Mouse (Mus musculus) megakaryocyte, embryonic 14.5 days (primary cell): Measurements from ENCODE around the gene Dhrs3. TPM values are rescaled to one million over a fixed set of nuclear protein-coding genes. Genes with fewer than 3 reads are reported as not detected.
A peak's percentile ranks its signal among the peaks of the same experiment; 100 is the strongest.

Experiments used
- H3K27me3 ChIP-seq: replicated peaks from 2 replicates; pipeline ENCODE3; 2012; ENCODE audit warnings: inconsistent platforms
- H3K36me3 ChIP-seq: replicated peaks from 2 replicates; pipeline ENCODE3; 2012; ENCODE audit warnings: low read length, inconsistent platforms, mixed read lengths
- H3K4me1 ChIP-seq: 2 replicates; pipeline ENCODE4 v1.6.1; 2012; ENCODE audit warnings: inconsistent platforms
- H3K4me3 ChIP-seq: replicated peaks from 2 replicates; pipeline ENCODE3; 2012; ENCODE audit warnings: moderate library complexity, mild to moderate bottlenecking, inconsistent platforms
- H3K9me3 ChIP-seq: 2 replicates; pipeline ENCODE4 v1.6.1; 2012; ENCODE audit warnings: inconsistent platforms
- FLI1 ChIP-seq: IDR thresholded peaks from 2 replicates; pipeline ENCODE4 v1.6.1; 2012; ENCODE audit warnings: low read length, inconsistent platforms, mixed read lengths
- GATA1 ChIP-seq: IDR thresholded peaks from 3 replicates; pipeline ENCODE4 v1.6.1; 2012; ENCODE audit warnings: mixed read lengths, low read length, inconsistent platforms, borderline replicate concordance
- polyA plus RNA-seq: library from polyadenylated mRNA; stranded (reverse); fragments of >175 nt; gene quantifications from 2 replicates; pipeline ENCODE4 v1.2.3, GENCODE M21; 2012; ENCODE audit warnings: low replicate concordance; ENCODE audit not compliant: insufficient read depth

The Dhrs3 gene
- polyA plus RNA-seq, 1 experiment, result 211 TPM

GRCm38 (mm10) chr4:144908825-144909224, 16.2 kb downstream of the Dhrs3 start:
- Histone ChIP-seq H3K4me1 (peaks cover 100% of the 10 kb centered on the region), H3K36me3 (peaks cover 98% of the 10 kb centered on the region), H3K27me3 (no peaks in the 10 kb centered on the region), H3K9me3 (no peaks in the 10 kb centered on the region), H3K4me3 (peak overlapping the region; percentile 62)
- TF ChIP-seq GATA1 (no peak), FLI1 (no peak)

GRCm38 (mm10) chr4:144910281-144910680, 17.7 kb downstream of the Dhrs3 start:
- Histone ChIP-seq H3K4me1 (peaks cover 100% of the 10 kb centered on the region), H3K27me3 (no peaks in the 10 kb centered on the region), H3K36me3 (peaks cover 98% of the 10 kb centered on the region), H3K4me3 (peak overlapping the region; percentile 7), H3K9me3 (no peaks in the 10 kb centered on the region)
- TF ChIP-seq GATA1 (no peak), FLI1 (no peak)

- H3K4me1 ChIP-seq, result peaks cover 98% of the 10 kb centered on the region
- H3K9me3 ChIP-seq, result no peaks in the 10 kb centered on the region
- H3K36me3 ChIP-seq, result peaks cover 98% of the 10 kb centered on the region
- peak overlapping the region; percentile 72 for H3K4me3 ChIP-seq
- no peaks in the 10 kb centered on the region for H3K27me3 ChIP-seq
- TF ChIP-seq GATA1, result no peak
- TF ChIP-seq FLI1, result no peak
Observed at GRCm38 (mm10) chr4:144913298-144914152, 20.9 kb downstream of the Dhrs3 start.

GRCm38 (mm10) chr4:144916520-144916919, 23.9 kb downstream of the Dhrs3 start:
- H3K27me3 ChIP-seq, result no peaks in the 10 kb centered on the region
- TF ChIP-seq GATA1 (no peak), FLI1 (no peak)
- no peak overlapping the region for H3K4me3 ChIP-seq
- H3K36me3 ChIP-seq, result peaks cover 98% of the 10 kb centered on the region
- H3K4me1 ChIP-seq, result peaks cover 98% of the 10 kb centered on the region
- no peaks in the 10 kb centered on the region for H3K9me3 ChIP-seq

GRCm38 (mm10) chr4:144917101-144917500, 24.5 kb downstream of the Dhrs3 start:
- no peaks in the 10 kb centered on the region for H3K27me3 ChIP-seq
- H3K9me3 ChIP-seq, result no peaks in the 10 kb centered on the region
- H3K36me3 ChIP-seq, result peaks cover 97% of the 10 kb centered on the region
- H3K4me3 ChIP-seq, result peak overlapping the region; percentile 16
- TF ChIP-seq FLI1 (no peak), GATA1 (no peak)
- H3K4me1 ChIP-seq, result peaks cover 96% of the 10 kb centered on the region

- peaks cover 99% of the 10 kb centered on the region for H3K36me3 ChIP-seq
Observed at GRCm38 (mm10) chr4:144918501-144918900, 25.9 kb downstream of the Dhrs3 start.

GRCm38 (mm10) chr4:144928693-144929436, 36.2 kb downstream of the Dhrs3 start:
- peaks cover 90% of the 10 kb centered on the region for H3K4me1 ChIP-seq

More at GRCm38 (mm10) chr4:144918501-144918900, 25.9 kb downstream of the Dhrs3 start:
- Histone ChIP-seq H3K4me3 (no peak overlapping the region), H3K27me3 (no peaks in the 10 kb centered on the region), H3K9me3 (no peaks in the 10 kb centered on the region), H3K4me1 (peaks cover 96% of the 10 kb centered on the region)
- TF ChIP-seq FLI1 (no peak), GATA1 (no peak)

GRCm38 (mm10) chr4:144929811-144930221, 37.2 kb downstream of the Dhrs3 start:
- H3K36me3 ChIP-seq, result peaks cover 61% of the 10 kb centered on the region
- no peaks in the 10 kb centered on the region for H3K27me3 ChIP-seq
- peaks cover 10% of the 10 kb centered on the region for H3K9me3 ChIP-seq
- TF ChIP-seq GATA1 (no peak), FLI1 (no peak)
- peaks cover 92% of the 10 kb centered on the region for H3K4me1 ChIP-seq
- H3K4me3 ChIP-seq, result peak overlapping the region; percentile 25

More at GRCm38 (mm10) chr4:144928693-144929436, 36.2 kb downstream of the Dhrs3 start:
- H3K4me3 ChIP-seq, result peak overlapping the region; percentile 5
- TF ChIP-seq GATA1 (no peak), FLI1 (no peak)
- peaks cover 61% of the 10 kb centered on the region for H3K36me3 ChIP-seq
- no peaks in the 10 kb centered on the region for H3K27me3 ChIP-seq
- H3K9me3 ChIP-seq, result peaks cover 5% of the 10 kb centered on the region

GRCm38 (mm10) chr4:144930366-144930765, 37.7 kb downstream of the Dhrs3 start:
- Histone ChIP-seq H3K27me3 (no peaks in the 10 kb centered on the region), H3K9me3 (peaks cover 10% of the 10 kb centered on the region)
- TF ChIP-seq FLI1 (no peak), GATA1 (no peak)

GRCm38 (mm10) chr4:144931167-144931566, 38.5 kb downstream of the Dhrs3 start:
- no peak for TF ChIP-seq GATA1
- TF ChIP-seq FLI1, result no peak
- H3K4me3 ChIP-seq, result no peak overlapping the region
- H3K9me3 ChIP-seq, result peaks cover 10% of the 10 kb centered on the region
- H3K4me1 ChIP-seq, result peaks cover 88% of the 10 kb centered on the region
- H3K36me3 ChIP-seq, result peaks cover 50% of the 10 kb centered on the region
- no peaks in the 10 kb centered on the region for H3K27me3 ChIP-seq

More at GRCm38 (mm10) chr4:144930366-144930765, 37.7 kb downstream of the Dhrs3 start:
- peaks cover 92% of the 10 kb centered on the region for H3K4me1 ChIP-seq
- H3K4me3 ChIP-seq, result no peak overlapping the region
- peaks cover 56% of the 10 kb centered on the region for H3K36me3 ChIP-seq
